Mouse (Mus musculus) forebrain, postnatal 0 days (tissue): ENCODE measurements around the gene Lyrm2. TPM values are rescaled to one million over a fixed set of nuclear protein-coding genes. Genes with fewer than 3 reads are reported as not detected.

Experiments used
- ATAC-seq: fragments of 200-750 bp; cut with Nextera tagmentation; 2 replicates; pipeline ENCODE4 v1.8.0; 2017; ENCODE audit warnings: mild to moderate bottlenecking, moderate library complexity
- DNase-seq: peaks from one replicate; pipeline ENCODE4 v3.0.0-alpha.2; 2015
- H3K27ac ChIP-seq: fragments of 300-500 bp; sonication (generic); 2 replicates; pipeline ENCODE4 v1.5.1; 2014; ENCODE audit warnings: low read depth, mild to moderate bottlenecking, antibody characterized with exemption, low read length, moderate library complexity, mixed read lengths
- H3K27me3 ChIP-seq: fragments of 300-500 bp; sonication (generic); 2 replicates; pipeline ENCODE4 v1.6.1; 2014; ENCODE audit warnings: mild to moderate bottlenecking, low read length, mixed read lengths; ENCODE audit not compliant: insufficient read depth
- H3K36me3 ChIP-seq: fragments of 300-500 bp; sonication (generic); 2 replicates; pipeline ENCODE4 v1.6.1; 2014; ENCODE audit warnings: mild to moderate bottlenecking, moderate library complexity; ENCODE audit not compliant: insufficient read depth
- H3K4me1 ChIP-seq: fragments of 300-500 bp; sonication (generic); 2 replicates; pipeline ENCODE4 v1.6.1; 2014; ENCODE audit warnings: antibody characterized with exemption; ENCODE audit not compliant: insufficient read depth
- H3K4me2 ChIP-seq: fragments of 300-500 bp; sonication (generic); 2 replicates; pipeline ENCODE4 v1.6.1; 2014; ENCODE audit warnings: low read depth, mild to moderate bottlenecking, moderate library complexity
- H3K4me3 ChIP-seq: fragments of 300-500 bp; sonication (generic); 2 replicates; pipeline ENCODE4 v1.5.1; 2014; ENCODE audit warnings: low read depth, low read length, mixed read lengths
- H3K9ac ChIP-seq: fragments of 300-500 bp; sonication (generic); 2 replicates; pipeline ENCODE4 v1.6.1; 2014; ENCODE audit warnings: mild to moderate bottlenecking
- H3K9me3 ChIP-seq: fragments of 300-500 bp; sonication (generic); 2 replicates; pipeline ENCODE4 v1.6.1; 2016; ENCODE audit warnings: low read length
- CTCF ChIP-seq: sonication (generic); IDR thresholded peaks from 2 replicates; pipeline ENCODE4 v1.5.1; 2016; ENCODE audit warnings: antibody characterized with exemption, control low read depth, low read depth
- WGBS: fragments of 180-500 bp; shearing (Covaris S2); extraction: QIAGEN DNeasy Blood & Tissue Kit; methylation state at CpG from one replicate; pipeline ENCODE4 v1.1.7; 2014; 5-methylcytosine and 5-hydroxymethylcytosine counted together
- polyA plus RNA-seq: library from polyadenylated mRNA; unstranded; fragments of >200 nt; fragmentation: Nextera tagmentation; extraction: Ambion mirVana; gene quantifications from 2 replicates; pipeline ENCODE4 v1.2.1, GENCODE M21; 2015
- total RNA-seq: library from RNA; depleted of rRNA; stranded (reverse); fragments of >200 nt; gene quantifications from 2 replicates; pipeline ENCODE4 v1.2.3, GENCODE M21; 2014; rRNA removed

Lyrm2 gene
- 103 and 105 TPM in 2 replicates for total RNA-seq
- 108 and 122 TPM in 2 replicates for polyA plus RNA-seq

DNA sequence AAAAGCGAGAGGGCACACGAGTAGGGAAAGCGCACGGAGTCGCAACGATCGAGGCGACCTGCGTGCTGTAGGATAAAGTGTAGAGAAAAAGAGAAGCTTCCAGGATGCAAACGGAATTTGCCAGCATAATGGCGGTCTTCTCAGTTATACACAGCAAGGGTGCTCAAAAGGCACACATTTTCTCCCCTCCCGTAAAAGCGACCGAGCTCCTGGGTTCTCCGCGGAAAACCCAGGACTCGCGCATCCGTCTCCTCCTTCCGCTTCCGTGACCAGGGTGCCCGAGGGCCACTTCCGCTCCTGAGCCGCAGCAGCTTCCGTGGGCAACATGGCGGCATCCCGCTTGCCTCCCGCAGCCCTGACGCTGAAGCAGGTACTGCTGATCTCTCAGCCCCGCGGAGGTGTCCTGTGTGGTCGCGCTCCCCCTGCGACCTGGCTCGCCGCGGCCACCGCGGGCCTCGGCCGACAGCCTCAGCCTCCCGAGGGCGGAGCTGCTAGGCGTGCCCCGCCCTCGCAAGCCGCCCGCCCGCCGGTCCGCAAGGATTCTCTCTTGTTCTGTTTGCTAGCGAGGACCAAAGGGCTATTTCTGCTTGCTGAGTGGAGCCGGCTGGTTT, at the start of gene Lyrm2:
TSS of gene Lyrm2 (plus strand) at position 288 of the 611 bp plus-strand sequence.
- WGBS, result 1% methylated on average over 53 of the region's 53 CpGs
- no peaks in the 10 kb centered on the region for H3K27me3 ChIP-seq
- ATAC-seq (peak; percentile 96), DNase-seq (peak; percentile 89)
- TF ChIP-seq CTCF, result 0 out of 2 replicates have a peak, but pooled peaks have one; percentile 8
- peak within 1 kb of the TSS; percentile 99 for H3K27ac ChIP-seq
- no peaks in the 10 kb centered on the region for H3K9me3 ChIP-seq
- peaks cover 7% of the 10 kb centered on the region for H3K4me1 ChIP-seq
- peak within 1 kb of the TSS; percentile 77 for H3K4me3 ChIP-seq
- peak within 1 kb of the TSS; percentile 62 for H3K4me2 ChIP-seq
- H3K36me3 ChIP-seq, result peaks cover 5% of the 10 kb centered on the region
- peak within 1 kb of the TSS; percentile 92 for H3K9ac ChIP-seq

- Histone ChIP-seq H3K9me3 (no peaks in the 10 kb centered on the region), H3K4me1 (no peaks in the 10 kb centered on the region), H3K27ac (no peak overlapping the region), H3K4me3 (no peak overlapping the region), H3K4me2 (no peak overlapping the region), H3K27me3 (no peaks in the 10 kb centered on the region), H3K9ac (no peak overlapping the region), H3K36me3 (peaks cover 71% of the 10 kb centered on the region)
- DNase-seq, result peak; percentile 42
- 72% methylated on average over 1 of the region's 1 CpGs for WGBS
- no peak for TF ChIP-seq CTCF
- ATAC-seq, result peak; percentile 92
These were observed 49.3 kb upstream of the Lyrm2 start for GRCm38 (mm10) chr4:32750711-32751110.

- TF ChIP-seq CTCF, result no peak
- Histone ChIP-seq H3K9me3 (no peaks in the 10 kb centered on the region), H3K9ac (no peak overlapping the region), H3K27me3 (no peaks in the 10 kb centered on the region), H3K4me3 (no peak overlapping the region), H3K27ac (no peak overlapping the region), H3K4me1 (no peaks in the 10 kb centered on the region), H3K4me2 (no peak overlapping the region), H3K36me3 (peaks cover 60% of the 10 kb centered on the region)
- ATAC-seq, result peak; percentile 83
- WGBS, result 77% methylated on average over 2 of the region's 2 CpGs
- DNase-seq, result peak; percentile 27
These were observed 42.6 kb upstream of the Lyrm2 start for GRCm38 (mm10) chr4:32757430-32757829.

DNA sequence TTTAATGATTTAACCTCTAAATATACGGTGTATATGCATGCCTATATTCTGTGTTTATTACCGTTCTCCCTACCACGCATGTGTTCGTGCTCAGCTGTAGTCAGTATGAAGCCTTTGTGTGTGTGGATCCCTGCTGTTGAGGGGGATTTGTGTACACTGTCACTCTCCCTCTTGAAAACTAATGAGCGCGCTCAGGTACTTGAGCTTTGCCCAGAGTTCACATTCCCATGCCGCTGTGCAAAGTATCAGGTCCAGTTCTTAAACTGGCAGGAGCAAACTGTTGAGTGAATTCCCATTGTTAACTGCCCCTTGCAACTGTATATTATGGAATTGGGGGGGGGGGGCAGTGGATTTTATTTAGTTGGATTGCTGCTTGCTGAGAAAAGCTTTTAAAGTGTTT, 32.6 kb upstream of the Lyrm2 start:
- H3K4me1 ChIP-seq, result no peaks in the 10 kb centered on the region
- no peak overlapping the region for H3K27ac ChIP-seq
- H3K9ac ChIP-seq, result no peak overlapping the region
- H3K36me3 ChIP-seq, result peaks cover 69% of the 10 kb centered on the region
- no peaks in the 10 kb centered on the region for H3K27me3 ChIP-seq
- TF ChIP-seq CTCF, result no peak
- WGBS, result 71% methylated on average over 7 of the region's 7 CpGs
- no peaks in the 10 kb centered on the region for H3K9me3 ChIP-seq
- no peak for DNase-seq
- no peak overlapping the region for H3K4me2 ChIP-seq
- no peak overlapping the region for H3K4me3 ChIP-seq
- ATAC-seq, result no peak

GRCm38 (mm10) chr4:32768046-32768445, 32.0 kb upstream of the Lyrm2 start:
- Histone ChIP-seq H3K9ac (no peak overlapping the region), H3K4me1 (no peaks in the 10 kb centered on the region), H3K36me3 (peaks cover 69% of the 10 kb centered on the region), H3K4me3 (no peak overlapping the region), H3K27me3 (no peaks in the 10 kb centered on the region), H3K4me2 (no peak overlapping the region), H3K9me3 (no peaks in the 10 kb centered on the region), H3K27ac (no peak overlapping the region)
- WGBS, result 88% methylated on average over 10 of the region's 10 CpGs
- TF ChIP-seq CTCF, result no peak
- no peak for DNase-seq
- ATAC-seq, result no peak

- DNase-seq (no peak), ATAC-seq (no peak)
- WGBS, result 95% methylated on average over 7 of the region's 7 CpGs
- Histone ChIP-seq H3K4me1 (no peaks in the 10 kb centered on the region), H3K9ac (no peak overlapping the region), H3K9me3 (no peaks in the 10 kb centered on the region), H3K27me3 (no peaks in the 10 kb centered on the region), H3K4me3 (no peak overlapping the region), H3K36me3 (peaks cover 68% of the 10 kb centered on the region), H3K4me2 (no peak overlapping the region), H3K27ac (no peak overlapping the region)
- peak; percentile 62 for TF ChIP-seq CTCF
These were observed 29.7 kb upstream of the Lyrm2 start for GRCm38 (mm10) chr4:32770284-32770810.

DNA sequence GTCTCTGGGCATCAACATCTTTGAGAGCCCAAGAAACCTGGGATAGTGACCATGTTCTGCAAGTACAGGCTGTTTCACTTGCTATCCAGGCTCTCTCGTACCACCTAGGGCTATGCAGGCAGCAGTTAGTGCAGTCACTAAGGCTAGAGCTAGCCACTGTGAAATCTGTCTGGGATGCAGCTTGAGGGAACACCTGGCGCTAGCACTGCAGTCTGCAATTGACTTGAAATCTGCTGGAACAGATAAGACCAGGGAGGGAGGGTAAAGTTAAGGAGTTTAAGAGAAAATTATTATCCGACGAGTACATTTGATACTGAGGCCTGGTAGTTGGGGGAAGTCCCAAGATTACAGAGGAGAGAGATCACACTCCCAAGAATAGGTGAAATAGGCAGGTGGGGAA, 20.1 kb upstream of the Lyrm2 start:
- Histone ChIP-seq H3K9me3 (no peaks in the 10 kb centered on the region), H3K4me2 (no peak overlapping the region), H3K36me3 (peaks cover 13% of the 10 kb centered on the region), H3K4me3 (no peak overlapping the region), H3K9ac (no peak overlapping the region), H3K27ac (no peak overlapping the region), H3K4me1 (no peaks in the 10 kb centered on the region), H3K27me3 (no peaks in the 10 kb centered on the region)
- DNase-seq, result no peak
- WGBS, result 98% methylated on average over 4 of the region's 4 CpGs
- TF ChIP-seq CTCF, result no peak
- no peak for ATAC-seq
